Mouse (Mus musculus): ENCODE results near the gene Stox2.

The Stox2 gene

DNA sequence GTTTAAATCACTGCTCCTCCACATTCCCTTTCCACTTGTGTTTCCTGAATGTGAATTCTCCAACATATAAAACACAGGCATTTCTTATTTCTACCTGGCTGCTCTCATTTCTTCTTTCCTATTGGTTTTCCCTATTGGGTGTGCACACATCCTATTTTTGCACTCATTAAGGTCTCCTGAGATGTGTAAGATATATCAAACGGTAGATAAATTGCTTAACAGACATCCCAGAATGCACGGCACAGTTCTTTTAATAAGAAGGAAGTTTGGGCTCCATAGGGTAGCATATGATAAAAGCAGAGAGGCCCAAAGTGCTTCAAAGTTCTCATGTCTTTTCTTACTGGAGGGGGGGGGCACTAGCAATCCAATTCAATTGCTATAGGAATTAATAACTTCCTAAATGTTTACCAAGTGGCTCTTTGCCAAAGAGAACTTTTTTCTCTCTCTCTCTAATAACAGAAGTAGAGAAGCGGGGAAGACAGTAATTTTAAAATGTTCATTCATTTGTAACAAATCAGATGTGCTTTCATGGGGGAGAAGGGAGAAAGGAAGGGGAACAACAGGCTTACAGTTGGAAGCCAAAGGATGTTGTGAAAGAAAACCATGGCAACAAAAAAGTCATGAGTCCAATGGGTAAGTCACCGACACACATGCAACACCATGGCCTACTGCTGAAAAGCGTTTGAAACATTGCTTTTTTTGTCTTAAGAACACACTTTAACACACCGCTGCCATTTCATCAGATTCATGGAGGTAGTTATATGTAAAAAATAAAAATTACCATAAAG lies 263.2 kb downstream of the Stox2 start:
- DNase-seq (ENCODE audit: low read depth, low spot score) = no peak

DNA sequence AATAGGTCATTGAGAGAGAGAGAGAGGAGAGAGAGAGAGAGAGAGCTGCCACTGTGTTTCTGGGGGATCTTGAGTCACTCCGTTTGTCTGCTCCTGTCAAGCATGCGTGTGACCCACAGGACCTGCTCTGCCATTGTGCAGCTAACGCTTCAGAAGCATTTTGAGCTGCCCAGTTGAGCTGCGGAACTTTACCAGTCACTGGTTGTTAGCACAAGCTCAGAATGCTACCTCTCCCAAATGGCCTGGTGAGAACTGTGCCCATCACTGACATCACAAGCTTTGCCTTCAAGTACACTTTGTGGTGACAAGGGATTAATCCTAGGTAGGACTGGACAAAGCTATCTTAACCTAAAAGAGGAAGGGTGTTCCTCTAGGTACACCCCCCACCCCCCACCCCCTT lies 263.9 kb downstream of the Stox2 start:
- DNase-seq (ENCODE audit: low read depth, low spot score) = no peak

DNA sequence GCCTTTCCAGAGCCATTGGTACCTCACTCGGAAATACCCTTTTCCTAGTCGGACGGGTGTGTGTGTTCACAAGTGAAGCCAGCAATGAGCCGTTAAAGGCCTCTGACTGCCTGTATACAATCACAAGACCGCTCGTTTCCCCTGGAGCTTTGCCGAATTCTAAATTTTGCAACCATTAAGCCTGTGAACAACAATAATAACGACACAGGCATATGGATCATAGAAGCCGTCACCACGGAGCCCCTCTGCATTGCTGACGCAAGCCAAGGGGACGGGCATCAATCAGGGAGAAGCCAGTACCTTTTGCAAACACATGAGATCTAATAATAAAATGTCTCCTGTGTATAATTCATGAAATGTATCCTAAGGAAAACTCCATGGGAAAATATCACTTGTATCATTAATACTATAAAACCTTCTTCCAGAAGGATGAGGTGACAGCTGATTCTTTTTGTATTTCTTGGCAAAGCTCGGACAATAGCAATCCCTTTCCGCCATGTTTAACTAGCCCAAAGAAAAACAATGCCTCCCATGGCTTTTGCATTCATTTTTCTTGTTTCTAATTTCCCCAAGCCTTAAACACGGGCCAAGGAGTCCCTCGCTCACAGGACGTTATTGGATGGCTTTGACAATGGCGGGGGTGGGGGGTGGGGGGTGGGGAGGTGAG lies 265.0 kb downstream of the Stox2 start:
- DNase-seq (ENCODE audit: low read depth, low spot score) = no peak

DNA sequence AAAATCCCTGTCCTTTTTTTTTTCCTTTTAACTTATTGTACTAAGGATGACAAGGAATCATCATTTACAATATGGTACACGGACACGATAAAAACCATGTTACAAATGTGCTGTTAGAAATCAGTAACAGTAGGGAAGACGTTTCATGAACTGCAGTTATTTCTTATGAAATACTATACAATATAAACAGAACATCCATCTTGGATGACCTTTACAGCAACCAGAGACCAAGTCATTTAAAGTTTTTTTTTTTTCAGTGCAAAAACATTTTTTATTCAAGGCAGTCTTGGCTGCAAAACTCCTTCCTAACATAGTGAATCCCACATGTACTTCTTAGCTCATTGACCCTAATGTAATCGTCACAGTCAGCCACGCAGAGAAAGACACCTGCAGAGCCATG lies 266.0 kb downstream of the Stox2 start:
- no peak for DNase-seq (ENCODE audit: low read depth, low spot score)

DNA sequence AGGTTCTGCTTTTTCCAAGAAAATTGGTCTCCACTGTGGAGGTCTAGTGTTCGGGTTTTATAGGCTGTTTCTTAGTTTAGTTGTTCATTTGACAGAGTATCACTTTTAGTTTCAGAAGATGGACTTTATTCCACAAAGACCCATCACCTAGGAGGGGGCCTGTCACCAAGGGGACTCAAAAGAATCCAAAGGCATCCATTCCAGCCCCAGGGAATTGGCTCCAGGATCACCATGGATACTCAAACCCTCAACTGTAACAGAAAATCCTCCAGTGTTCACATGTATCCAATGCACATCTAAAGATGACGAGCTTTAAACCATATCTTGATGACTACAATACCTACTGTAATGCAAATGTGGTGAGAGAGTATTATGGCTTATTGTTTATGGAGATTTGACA lies 267.4 kb downstream of the Stox2 start:
- no peak for DNase-seq (ENCODE audit: low read depth, low spot score)

DNA sequence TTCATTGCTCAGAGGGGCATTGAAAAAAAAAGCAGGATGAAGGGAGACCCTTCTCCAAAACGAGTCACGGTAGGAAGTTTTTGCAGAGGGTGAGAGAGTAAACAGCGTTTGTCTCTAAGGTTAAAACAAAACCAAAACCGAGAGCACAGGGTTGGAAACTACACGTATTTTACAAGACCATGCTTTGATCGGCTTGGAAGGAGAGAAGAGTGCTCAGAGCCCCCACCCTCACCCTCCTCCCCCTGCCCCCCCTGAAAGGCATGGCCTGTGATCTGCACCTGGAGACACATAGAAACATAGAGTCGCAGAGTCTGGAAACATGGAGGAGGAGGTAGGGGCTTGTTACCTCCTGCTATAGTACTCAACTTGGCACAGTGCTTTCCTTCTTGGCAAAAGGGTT lies 272.3 kb downstream of the Stox2 start:
- DNase-seq (ENCODE audit: low read depth, low spot score) = no peak

DNA sequence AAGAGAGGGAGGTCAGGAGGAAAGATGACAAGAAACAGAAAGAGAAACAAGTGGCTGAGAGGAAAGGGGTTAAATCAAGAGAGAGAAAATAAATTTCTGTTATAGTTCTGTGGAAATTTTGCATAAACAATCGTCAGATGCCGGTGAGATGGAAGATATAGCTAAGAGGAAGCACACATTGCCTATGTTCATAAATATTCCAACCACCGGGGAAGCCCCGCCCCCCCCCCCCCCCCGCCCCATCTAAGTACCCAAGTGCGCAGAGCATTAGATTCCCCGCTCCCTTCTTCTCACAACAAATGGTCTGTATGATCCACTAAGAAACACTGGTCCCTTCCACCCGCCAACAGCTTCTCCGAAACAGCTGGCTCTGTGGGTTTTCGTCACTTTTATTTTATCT lies 273.3 kb downstream of the Stox2 start:
- no peak for DNase-seq (ENCODE audit: low read depth, low spot score)

DNA sequence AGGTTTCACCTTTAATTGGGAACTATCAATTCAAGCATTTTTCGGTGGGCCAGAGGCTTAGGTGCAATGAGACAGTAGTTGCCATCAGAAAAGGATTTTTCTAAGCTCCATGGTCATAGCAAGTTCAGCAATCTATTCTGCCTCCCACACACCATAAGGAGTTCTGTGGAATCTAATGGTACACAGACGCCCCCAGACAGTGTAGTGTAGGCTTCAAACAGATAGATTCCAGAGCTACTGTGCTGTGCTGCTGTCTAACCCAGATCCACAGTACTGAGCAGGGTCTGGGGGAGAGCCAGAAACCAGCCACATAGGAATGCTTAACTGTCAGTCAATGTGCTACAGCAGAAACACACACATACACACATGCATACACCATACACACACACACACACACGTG lies 285.5 kb downstream of the Stox2 start:
- DNase-seq (ENCODE audit: low read depth, low spot score) = no peak

DNA sequence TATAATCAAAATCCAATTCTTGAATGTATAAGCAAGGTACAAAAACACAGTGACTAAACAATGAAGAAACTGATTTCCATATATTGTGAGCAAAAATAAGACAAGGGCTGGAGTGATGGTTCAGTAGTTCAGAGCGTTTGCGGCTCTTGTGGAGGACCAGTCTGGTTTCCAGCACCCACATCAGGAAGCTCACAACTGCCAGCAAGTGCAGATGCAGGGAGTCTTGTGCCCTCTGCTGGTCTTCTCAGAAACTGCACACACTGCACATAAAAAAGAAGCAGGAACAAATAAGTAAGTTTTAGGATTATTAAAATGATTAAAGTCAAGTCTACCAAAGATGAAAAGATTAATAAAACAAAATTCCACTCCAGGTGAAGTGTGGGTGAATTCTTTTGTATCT lies 291.6 kb downstream of the Stox2 start:
- no peak for DNase-seq (ENCODE audit: low read depth, low spot score)

DNA sequence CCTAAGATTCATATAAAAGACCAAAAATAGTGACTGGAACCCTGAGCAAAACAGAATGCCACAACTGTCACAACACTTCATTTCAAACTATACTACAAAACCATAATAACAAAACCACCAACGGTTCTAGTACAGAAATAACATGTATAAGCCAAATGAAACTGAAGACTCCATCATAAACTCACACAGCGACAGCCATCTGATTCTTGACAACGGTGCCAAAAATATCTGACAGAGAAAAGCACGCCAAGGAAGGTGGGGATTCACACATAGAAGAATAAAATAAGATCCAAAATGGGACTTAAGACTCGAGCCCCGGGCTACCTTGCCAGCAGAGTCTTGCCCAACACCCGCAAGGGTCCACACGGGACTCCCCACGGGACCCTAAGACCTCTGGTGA lies 300.9 kb downstream of the Stox2 start:
- DNase-seq (ENCODE audit: low read depth, low spot score) = no peak

DNA sequence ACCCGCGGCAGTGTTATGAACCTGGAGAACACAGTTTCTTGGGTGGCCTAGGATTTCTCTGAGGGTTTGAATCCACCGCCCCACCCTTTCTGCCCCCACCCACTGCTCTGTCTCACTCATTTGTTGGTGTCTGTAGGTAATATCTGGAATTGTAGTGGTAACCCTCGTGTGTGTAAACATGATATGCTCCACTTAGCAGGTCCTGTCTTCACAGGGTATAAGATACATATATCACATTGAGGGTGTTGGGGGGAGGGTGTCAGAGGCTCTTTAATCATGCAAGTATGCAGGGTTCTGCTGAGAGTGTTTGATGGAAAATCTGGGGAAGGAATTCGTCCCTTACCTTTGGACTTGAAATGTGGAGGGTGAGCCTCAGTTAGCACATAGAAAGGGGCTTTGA lies 310.1 kb downstream of the Stox2 start:
- DNase-seq (ENCODE audit: low read depth, low spot score) = no peak

DNA sequence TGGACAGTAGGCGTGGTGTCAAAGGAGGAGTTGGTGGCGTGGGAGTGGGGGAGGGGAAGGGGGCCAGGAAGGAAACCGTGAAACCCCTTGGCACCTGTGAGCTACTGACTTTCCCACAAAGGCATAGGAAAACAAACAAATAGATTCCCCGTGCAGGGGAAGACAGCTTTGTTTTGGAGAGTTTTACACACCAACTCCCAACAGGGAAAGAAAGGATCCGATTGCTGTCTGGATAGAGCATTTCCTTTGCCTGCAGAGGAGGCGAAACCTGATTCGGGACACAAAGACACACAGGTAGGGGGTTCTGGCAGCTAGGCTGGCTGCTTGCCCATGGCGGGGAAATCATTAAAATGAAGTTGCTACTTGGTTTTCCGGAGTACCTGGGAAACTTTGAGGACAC lies 310.6 kb downstream of the Stox2 start:
- no peak for DNase-seq (ENCODE audit: low read depth, low spot score)

DNA sequence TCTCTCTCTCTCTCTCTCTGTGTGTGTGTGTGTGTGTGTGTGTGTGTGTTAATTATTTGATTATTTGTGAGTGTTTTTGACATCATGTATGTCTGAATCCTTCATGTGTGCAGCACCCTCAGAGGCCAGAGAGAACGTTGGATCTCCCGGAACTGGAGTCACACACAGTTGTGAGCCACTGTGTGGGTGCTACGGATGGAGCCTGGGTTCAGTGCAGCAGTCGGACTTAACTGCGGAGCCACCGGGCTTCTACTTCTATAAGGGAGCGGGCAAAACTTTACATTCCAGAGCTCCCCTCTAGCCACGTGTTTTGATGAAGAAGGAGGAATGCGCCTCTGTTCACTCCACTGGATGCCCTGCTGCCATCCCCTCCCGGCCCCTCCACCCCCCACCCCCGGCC lies 311.4 kb downstream of the Stox2 start:
- DNase-seq (ENCODE audit: low read depth, low spot score) = no peak

DNA sequence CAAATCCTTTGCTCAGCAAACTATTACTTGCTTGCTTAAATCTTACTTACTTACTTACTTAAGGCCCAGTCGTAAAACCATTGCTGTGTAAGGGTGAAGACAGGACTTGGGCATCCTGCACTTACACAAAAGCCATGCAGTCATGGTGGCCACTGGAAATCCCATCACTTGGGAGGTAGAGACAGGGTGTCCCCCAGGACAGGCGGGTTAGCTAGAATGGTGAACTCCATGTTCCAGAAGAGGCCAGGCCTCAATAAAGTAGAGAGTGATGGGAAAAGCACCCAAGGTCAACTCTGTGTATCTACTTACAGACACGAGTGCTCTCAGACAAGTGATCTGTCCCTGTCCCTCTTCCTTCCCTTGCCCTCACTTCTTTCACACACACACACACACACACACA lies 312.8 kb downstream of the Stox2 start:
- no peak for DNase-seq (ENCODE audit: low read depth, low spot score)
